Mouse (Mus musculus) right cerebral cortex, adult 18-20 months (tissue): ENCODE measurements around the gene Pla2g4f.
A peak's percentile ranks its signal among the peaks of the same experiment; 100 is the strongest.

Source experiments
- DNase-seq: peaks from one replicate; pipeline ENCODE4 v3.0.0; 2022; ENCODE audit warnings: mixed read lengths

Gene Pla2g4f

GRCm38 (mm10) chr2:120279961-120280360 is 34.0 kb downstream of the Pla2g4f start:
- peak; percentile 47 for DNase-seq

GRCm38 (mm10) chr2:120276951-120277350 is 37.0 kb downstream of the Pla2g4f start:
- DNase-seq = no peak

- DNase-seq = no peak
These were observed 45.3 kb downstream of the Pla2g4f start for GRCm38 (mm10) chr2:120268635-120269034.

GRCm38 (mm10) chr2:120265523-120265922 is 48.4 kb downstream of the Pla2g4f start:
- no peak for DNase-seq

GRCm38 (mm10) chr2:120264858-120265257 is 49.1 kb downstream of the Pla2g4f start:
- peak; percentile 11 for DNase-seq

- no peak for DNase-seq
These were observed 51.1 kb downstream of the Pla2g4f start for GRCm38 (mm10) chr2:120262876-120263275.

GRCm38 (mm10) chr2:120261346-120261745 is 52.6 kb downstream of the Pla2g4f start:
- DNase-seq = no peak

GRCm38 (mm10) chr2:120256259-120256658 is 57.7 kb downstream of the Pla2g4f start:
- DNase-seq = no peak

GRCm38 (mm10) chr2:120252644-120253043 is 61.3 kb downstream of the Pla2g4f start:
- no peak for DNase-seq
